In the genomic region with DNA sequence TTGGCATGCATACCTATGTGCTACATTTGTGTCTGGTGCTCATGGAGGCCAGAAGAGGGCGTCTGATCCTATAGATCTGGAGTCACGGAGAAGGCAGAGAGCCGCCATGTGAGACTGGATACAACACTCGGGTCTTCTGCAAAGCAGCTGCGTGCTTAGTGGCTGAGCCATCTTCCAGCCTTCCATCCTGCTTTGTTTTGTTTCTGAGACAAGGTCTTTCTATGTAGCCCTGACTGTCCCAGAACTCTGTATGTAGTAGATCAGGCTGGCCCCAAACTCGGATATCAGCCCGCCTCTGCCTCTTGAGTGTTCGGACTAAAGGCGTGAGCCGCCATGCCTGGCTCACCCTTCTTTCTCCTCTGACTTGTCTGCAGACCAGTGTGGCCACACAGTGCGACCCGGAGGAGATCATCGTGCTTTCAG, we compare ENCODE assay signal across 8 mouse cellular contexts. TPM values are rescaled to one million over a fixed set of nuclear protein-coding genes. Genes with fewer than 3 reads are reported as not detected.
A peak's percentile ranks its signal among the peaks of the same experiment; 100 is the strongest.
DNase-seq lines count a peak whose midpoint lies in the region; ATAC-seq and TF ChIP-seq lines count a peak whose summit lies in the region.

No protein-coding gene starts in this region.

- 70% methylated on average over 13 of the region's 13 CpGs for WGBS in heart, embryonic 15.5 days
- 65% methylated on average over 13 of the region's 13 CpGs for WGBS in heart, postnatal 0 days
- 67% methylated on average over 13 of the region's 13 CpGs for WGBS in midbrain, embryonic 11.5 days

- peak; percentile 28 to 45 (median 44) for TF ChIP-seq CTCF in MEL (IDR thresholded peaks at IDR 0.05 in 2 of 3, conservative IDR thresholded peaks at IDR 0.05 in 1 of 3; ENCODE audit: control insufficient read depth in 1 of 3, insufficient read depth in 1 of 3, low read depth in 2 of 3, low read length in 3 of 3, poor library complexity in 1 of 3, severe bottlenecking in 1 of 3)
- TF ChIP-seq CTCF in heart, postnatal 0 days (IDR thresholded peaks at IDR 0.05; ENCODE audit: low read depth) = 0 out of 2 replicates have a peak, but pooled peaks have one; percentile 10

- no peak for DNase-seq in heart, adult 18-20 months
- DNase-seq in MEL (ENCODE audit: low read depth, low spot score) = peak; percentile 50
- DNase-seq in heart, postnatal 0 days (ENCODE audit: low spot score) = no peak
- DNase-seq in midbrain, embryonic 11.5 days (ENCODE audit: low spot score, missing footprints) = no peak
- no peak for DNase-seq in adrenal gland, postnatal 4 days (ENCODE audit: low spot score in 2 of 2)
- DNase-seq in gastrocnemius, postnatal 10 days = no peak
- DNase-seq in ovary, postnatal 14 days (ENCODE audit: low spot score) = no peak

- no peak for ATAC-seq in heart, embryonic 15.5 days (replicated peaks; ENCODE audit: insufficient number of reproducible peaks, insufficient read depth, low FRiP score, low read depth)
- no peak for ATAC-seq in heart, postnatal 0 days (ENCODE audit: insufficient read depth, low read depth)
- ATAC-seq in midbrain, embryonic 11.5 days (ENCODE audit: low FRiP score) = no peak

- TF ChIP-seq POLR2A in MEL (IDR thresholded peaks at IDR 0.05; ENCODE audit: control insufficient read depth in 1 of 2, insufficient read depth in 1 of 2, low read depth in 1 of 2, low read length in 2 of 2, poor library complexity in 1 of 2) = no peak

- H3K79me2 ChIP-seq in MEL (ENCODE audit: control insufficient read depth, insufficient read depth, low read length, poor library complexity) = peaks cover 30% of the 10 kb centered on the region

- no peak; the same call in 1 of the 2 replicates for TF ChIP-seq RAD21 in MEL (IDR thresholded peaks at IDR 0.05; ENCODE audit: low read depth, low read length)

- peaks cover 42% of the 10 kb centered on the region for H3K4me1 ChIP-seq in heart, embryonic 15.5 days (replicated peaks)
- peaks cover 4 to 19% of the 10 kb centered on the region in 2 experiments; a peak in 2 of 4 replicates for H3K4me1 ChIP-seq in MEL (ENCODE audit: control insufficient read depth in 1 of 2, insufficient read depth in 2 of 2, low read length in 2 of 2)
- peaks cover 8% of the 10 kb centered on the region for H3K4me1 ChIP-seq in heart, postnatal 0 days (ENCODE audit: control insufficient read depth, insufficient read depth)
- peaks cover 33% of the 10 kb centered on the region for H3K4me1 ChIP-seq in midbrain, embryonic 11.5 days (ENCODE audit: control insufficient read depth, insufficient read depth, low read length)

- no peaks in the 10 kb centered on the region for H3K27me3 ChIP-seq in heart, embryonic 15.5 days
- H3K27me3 ChIP-seq in MEL (ENCODE audit: control insufficient read depth in 1 of 2, insufficient read depth in 2 of 2, low read length in 2 of 2) = no peaks in the 10 kb centered on the region
- no peaks in the 10 kb centered on the region for H3K27me3 ChIP-seq in heart, postnatal 0 days (ENCODE audit: control insufficient read depth, insufficient read depth, low read length)
- no peaks in the 10 kb centered on the region; the same call in 1 of the 2 replicates for H3K27me3 ChIP-seq in midbrain, embryonic 11.5 days (ENCODE audit: control insufficient read depth, insufficient read depth, low read length)

- H3K9ac ChIP-seq in heart, embryonic 15.5 days = no peak overlapping the region
- H3K9ac ChIP-seq in MEL (ENCODE audit: control insufficient read depth, low read depth, low read length, poor library complexity, severe bottlenecking) = peak overlapping the region; percentile 20
- H3K9ac ChIP-seq in heart, postnatal 0 days (replicated peaks; ENCODE audit: low read depth, low read length) = no peak overlapping the region
- no peak overlapping the region for H3K9ac ChIP-seq in midbrain, embryonic 11.5 days (ENCODE audit: low read length)

- TF ChIP-seq EP300 in MEL (IDR thresholded peaks at IDR 0.05; ENCODE audit: low read depth in 1 of 2, low read length in 2 of 2) = no peak
- TF ChIP-seq EP300 in heart, postnatal 0 days (IDR thresholded peaks at IDR 0.05; ENCODE audit: low read depth) = no peak

- peaks cover 39% of the 10 kb centered on the region for H3K36me3 ChIP-seq in heart, embryonic 15.5 days
- peaks cover 0 to 12% of the 10 kb centered on the region in 2 experiments for H3K36me3 ChIP-seq in MEL (ENCODE audit: control insufficient read depth in 1 of 2, insufficient read depth in 2 of 2, low read length in 2 of 2)
- peaks cover 45% of the 10 kb centered on the region for H3K36me3 ChIP-seq in heart, postnatal 0 days (replicated peaks; ENCODE audit: control insufficient read depth, insufficient read depth, low read length)
- H3K36me3 ChIP-seq in midbrain, embryonic 11.5 days (ENCODE audit: control insufficient read depth, insufficient read depth, low read length) = peaks cover 24% of the 10 kb centered on the region

- H3K4me2 ChIP-seq in heart, embryonic 15.5 days = peak overlapping the region; percentile 78; the same call in 1 of the 2 replicates
- H3K4me2 ChIP-seq in heart, postnatal 0 days (ENCODE audit: low read depth, low read length) = no peak overlapping the region
- H3K4me2 ChIP-seq in midbrain, embryonic 11.5 days = peak overlapping the region; percentile 64

- peak overlapping the region; percentile 59; the same call in 1 of the 2 replicates for H3K27ac ChIP-seq in heart, embryonic 15.5 days
- H3K27ac ChIP-seq in MEL (ENCODE audit: control insufficient read depth, low read depth, low read length) = peak overlapping the region; percentile 32
- H3K27ac ChIP-seq in heart, postnatal 0 days (ENCODE audit: low read depth) = peak overlapping the region; percentile 72; the same call in 1 of the 2 replicates
- H3K27ac ChIP-seq in midbrain, embryonic 11.5 days (ENCODE audit: low read depth, low read length) = no peak overlapping the region

- H3K9me3 ChIP-seq in heart, embryonic 15.5 days (replicated peaks) = no peaks in the 10 kb centered on the region
- H3K9me3 ChIP-seq in MEL (replicated peaks; ENCODE audit: insufficient read depth, low read length) = no peaks in the 10 kb centered on the region
- H3K9me3 ChIP-seq in heart, postnatal 0 days (replicated peaks; ENCODE audit: control insufficient read depth, low read length) = no peaks in the 10 kb centered on the region
- no peaks in the 10 kb centered on the region for H3K9me3 ChIP-seq in midbrain, embryonic 11.5 days (ENCODE audit: control insufficient read depth, low read length)

- H3K4me3 ChIP-seq in heart, embryonic 15.5 days = 0 out of 2 replicates have a peak overlapping the region, but pooled peaks have one; percentile 66
- peak overlapping the region; percentile 2 to 12; a peak in 2 of 4 replicates for H3K4me3 ChIP-seq in MEL (ENCODE audit: control insufficient read depth in 1 of 2, insufficient read depth in 1 of 2, low read depth in 2 of 2, low read length in 2 of 2)
- no peak overlapping the region for H3K4me3 ChIP-seq in heart, postnatal 0 days (ENCODE audit: low read depth, low read length)
- H3K4me3 ChIP-seq in midbrain, embryonic 11.5 days (ENCODE audit: low read depth, low read length) = peak overlapping the region; percentile 65; the same call in 1 of the 2 replicates

RNA-seq across cellular contexts. Expression of a gene that starts 0.7 kb away (rescaled TPM):
- polyA plus RNA-seq in heart, embryonic 15.5 days (2015; fragmentation: Nextera tagmentation; extraction: Ambion mirVana) = 44.3 and 61.3 TPM in 2 replicates
- total RNA-seq in heart, adult 18-20 months (2021) = 100 to 1,000 TPM; 111 to 115 TPM
- 14.7 and 24.3 TPM in 2 replicates for total RNA-seq in MEL (2012; rRNA removed)
- 10 to 100 TPM in 1 of 2 experiments, not detected in 1; 33.3 TPM for polyA plus RNA-seq in MEL (2012; ENCODE audit: insufficient read depth in 1 of 2, insufficient read length in 2 of 2, low read depth in 1 of 2, low replicate concordance in 2 of 2, missing spikeins in 1 of 2)
- 50.9 and 84.1 TPM in 2 replicates for total RNA-seq in heart, postnatal 0 days (2014; rRNA removed; ENCODE audit: low replicate concordance)
- polyA plus RNA-seq in heart, postnatal 0 days (2015; fragmentation: Nextera tagmentation; extraction: Ambion mirVana) = 47.6 and 51.3 TPM in 2 replicates
- polyA plus RNA-seq in midbrain, embryonic 11.5 days (2014; fragmentation: Nextera tagmentation; extraction: Ambion mirVana) = 13.6 and 14.8 TPM in 2 replicates
- 100 to 1,000 TPM; 122 to 131 TPM for total RNA-seq in adrenal gland, postnatal 4 days (2021)
- 10 to 100 TPM; 40.7 to 41.3 TPM for total RNA-seq in gastrocnemius, postnatal 10 days (2021)

RNA-seq across cellular contexts. Expression of a gene that starts 0.7 kb away (rescaled TPM):
- 11.3 and 15.3 TPM in 2 replicates for polyA plus RNA-seq in heart, embryonic 15.5 days (2015; fragmentation: Nextera tagmentation; extraction: Ambion mirVana)
- 10 to 100 TPM; 15.6 to 16.6 TPM for total RNA-seq in heart, adult 18-20 months (2021)
- total RNA-seq in MEL (2012; rRNA removed) = 18.6 and 20.2 TPM in 2 replicates
- polyA plus RNA-seq in MEL (2012; ENCODE audit: insufficient read depth in 1 of 2, insufficient read length in 2 of 2, low read depth in 1 of 2, low replicate concordance in 2 of 2, missing spikeins in 1 of 2) = 10 to 100 TPM in 1 of 2 experiments, not detected in 1; 30.0 TPM
- 29.1 and 42.9 TPM in 2 replicates for total RNA-seq in heart, postnatal 0 days (2014; rRNA removed; ENCODE audit: low replicate concordance)
- polyA plus RNA-seq in heart, postnatal 0 days (2015; fragmentation: Nextera tagmentation; extraction: Ambion mirVana) = 10.1 and 12.0 TPM in 2 replicates
- 8.0 and 9.4 TPM in 2 replicates for polyA plus RNA-seq in midbrain, embryonic 11.5 days (2014; fragmentation: Nextera tagmentation; extraction: Ambion mirVana)
- 10 to 100 TPM; 43.0 to 47.1 TPM for total RNA-seq in adrenal gland, postnatal 4 days (2021)
- total RNA-seq in gastrocnemius, postnatal 10 days (2021) = 10 to 100 TPM; 18.9 to 21.9 TPM

RNA-seq across cellular contexts. Expression of a gene that starts 5.8 kb away (rescaled TPM):
- polyA plus RNA-seq in heart, embryonic 15.5 days (2015; fragmentation: Nextera tagmentation; extraction: Ambion mirVana) = 27.1 and 36.7 TPM in 2 replicates
- total RNA-seq in heart, adult 18-20 months (2021) = 10 to 100 TPM; 12.3 to 20.7 TPM
- 39.6 and 40.6 TPM in 2 replicates for total RNA-seq in MEL (2012; rRNA removed)
- polyA plus RNA-seq in MEL (2012; ENCODE audit: insufficient read depth in 1 of 2, insufficient read length in 2 of 2, low read depth in 1 of 2, low replicate concordance in 2 of 2, missing spikeins in 1 of 2) = 10 to 100 TPM in 1 of 2 experiments, not detected in 1; 68.0 TPM
- total RNA-seq in heart, postnatal 0 days (2014; rRNA removed; ENCODE audit: low replicate concordance) = 15.2 and 19.3 TPM in 2 replicates
- polyA plus RNA-seq in heart, postnatal 0 days (2015; fragmentation: Nextera tagmentation; extraction: Ambion mirVana) = 18.0 and 20.0 TPM in 2 replicates
- polyA plus RNA-seq in midbrain, embryonic 11.5 days (2014; fragmentation: Nextera tagmentation; extraction: Ambion mirVana) = 59.5 and 60.4 TPM in 2 replicates
- 10 to 100 TPM; 34.7 to 37.8 TPM for total RNA-seq in adrenal gland, postnatal 4 days (2021)
- 10 to 100 TPM; 12.1 to 13.5 TPM for total RNA-seq in gastrocnemius, postnatal 10 days (2021)

RNA-seq across cellular contexts. Expression of a gene that starts 10.0 kb away (rescaled TPM):
- polyA plus RNA-seq in heart, embryonic 15.5 days (2015; fragmentation: Nextera tagmentation; extraction: Ambion mirVana) = 0.18 TPM in 1 of 2 replicates, not detected in the other
- not detected for total RNA-seq in heart, adult 18-20 months (2021)
- total RNA-seq in MEL (2012; rRNA removed) = not detected in 2 replicates
- polyA plus RNA-seq in MEL (2012; ENCODE audit: insufficient read depth in 1 of 2, insufficient read length in 2 of 2, low read depth in 1 of 2, low replicate concordance in 2 of 2, missing spikeins in 1 of 2) = not detected
- not detected in 2 replicates for total RNA-seq in heart, postnatal 0 days (2014; rRNA removed; ENCODE audit: low replicate concordance)
- not detected in 2 replicates for polyA plus RNA-seq in heart, postnatal 0 days (2015; fragmentation: Nextera tagmentation; extraction: Ambion mirVana)
- 0.22 TPM in 1 of 2 replicates, not detected in the other for polyA plus RNA-seq in midbrain, embryonic 11.5 days (2014; fragmentation: Nextera tagmentation; extraction: Ambion mirVana)
- not detected for total RNA-seq in adrenal gland, postnatal 4 days (2021)
- not detected for total RNA-seq in gastrocnemius, postnatal 10 days (2021)

RNA-seq across cellular contexts. Expression of a gene that starts 14.4 kb away (rescaled TPM):
- polyA plus RNA-seq in heart, embryonic 15.5 days (2015; fragmentation: Nextera tagmentation; extraction: Ambion mirVana) = 34.7 and 44.8 TPM in 2 replicates
- 10 to 100 TPM; 30.9 to 31.8 TPM for total RNA-seq in heart, adult 18-20 months (2021)
- 19.0 and 24.9 TPM in 2 replicates for total RNA-seq in MEL (2012; rRNA removed)
- 10 to 100 TPM in 1 of 2 experiments, not detected in 1; 43.6 TPM for polyA plus RNA-seq in MEL (2012; ENCODE audit: insufficient read depth in 1 of 2, insufficient read length in 2 of 2, low read depth in 1 of 2, low replicate concordance in 2 of 2, missing spikeins in 1 of 2)
- total RNA-seq in heart, postnatal 0 days (2014; rRNA removed; ENCODE audit: low replicate concordance) = 63.1 and 144 TPM in 2 replicates
- 21.1 and 21.9 TPM in 2 replicates for polyA plus RNA-seq in heart, postnatal 0 days (2015; fragmentation: Nextera tagmentation; extraction: Ambion mirVana)
- 29.3 and 33.6 TPM in 2 replicates for polyA plus RNA-seq in midbrain, embryonic 11.5 days (2014; fragmentation: Nextera tagmentation; extraction: Ambion mirVana)
- total RNA-seq in adrenal gland, postnatal 4 days (2021) = 10 to 100 TPM; 87.9 to 94.5 TPM
- total RNA-seq in gastrocnemius, postnatal 10 days (2021) = 10 to 100 TPM; 29.3 to 40.2 TPM
